Mouse (Mus musculus) CD8-positive naive resting alpha-beta T cell, adult 2 months (primary cell): ENCODE results near the gene Ruvbl2.

Source experiments
- DNase-seq, 2 experiments: peaks; one replicate each; pipeline ENCODE4 v3.0.0; 2022; ENCODE audit warnings: low read depth in 2 of 2, low spot score in 2 of 2

Gene Ruvbl2

DNA sequence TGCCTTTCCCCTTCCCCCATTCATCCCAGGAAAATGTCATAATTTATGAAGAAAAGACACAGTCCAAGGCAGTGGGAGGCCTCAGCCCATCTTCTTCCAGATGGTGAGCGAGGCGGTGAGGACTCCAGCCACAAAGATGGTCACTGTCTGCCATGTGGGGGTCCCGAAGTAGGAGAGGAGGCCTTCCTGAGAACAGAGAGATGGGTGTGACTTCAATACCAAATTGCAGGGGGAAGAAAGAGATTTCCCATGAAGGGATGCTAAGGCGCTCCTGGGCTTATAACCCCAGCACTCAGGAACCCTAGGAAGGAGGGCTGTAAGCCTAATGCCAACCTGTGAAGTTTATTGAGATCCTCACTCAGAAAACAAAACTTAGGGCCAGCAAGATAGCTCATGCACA is 23.9 kb upstream of the Ruvbl2 start:
- DNase-seq, result no peak

DNA sequence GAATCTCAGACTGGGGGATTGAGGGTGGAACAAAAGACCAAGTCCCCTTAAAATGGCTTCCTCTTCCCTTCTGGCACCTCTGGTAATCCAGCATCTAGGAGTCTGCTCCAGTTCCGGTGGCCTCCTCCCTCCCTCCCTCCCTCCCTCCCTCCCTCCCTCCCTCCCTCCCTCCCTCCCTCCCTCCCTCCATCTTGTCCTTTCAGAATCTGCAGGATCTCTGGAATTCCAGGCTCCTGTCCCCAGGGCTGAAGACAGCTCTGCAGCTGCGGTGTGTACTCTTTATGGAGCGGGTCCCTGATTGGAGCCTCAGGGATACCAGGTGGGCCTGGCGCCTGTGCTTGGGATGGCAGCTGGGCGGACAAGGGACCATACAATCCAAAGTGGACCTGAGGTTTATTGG is 23.4 kb upstream of the Ruvbl2 start:
- DNase-seq, result no peak

DNA sequence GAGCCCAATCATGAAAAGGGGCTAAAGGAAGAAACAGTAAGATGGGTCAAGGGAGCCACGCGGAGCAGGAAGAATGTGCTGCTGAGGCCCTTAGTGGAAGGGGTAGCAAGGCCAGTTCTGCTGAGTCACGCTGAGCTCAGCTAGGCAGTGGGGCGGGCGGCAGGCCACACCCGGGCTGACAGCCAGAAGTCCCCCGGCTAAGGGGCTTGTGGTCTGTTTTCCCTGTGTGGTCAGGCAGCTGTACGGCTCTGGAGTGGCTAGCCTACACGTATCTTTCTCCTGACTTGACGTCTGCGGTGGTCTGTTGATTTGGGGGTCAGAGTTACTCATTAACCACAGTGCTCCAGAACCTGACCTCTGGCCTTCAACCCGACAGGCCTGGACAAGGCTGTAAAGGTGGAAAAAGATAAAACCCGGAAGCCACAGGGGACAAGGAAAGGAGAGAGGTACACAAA is 23.0 kb upstream of the Ruvbl2 start:
- no peak for DNase-seq

DNA sequence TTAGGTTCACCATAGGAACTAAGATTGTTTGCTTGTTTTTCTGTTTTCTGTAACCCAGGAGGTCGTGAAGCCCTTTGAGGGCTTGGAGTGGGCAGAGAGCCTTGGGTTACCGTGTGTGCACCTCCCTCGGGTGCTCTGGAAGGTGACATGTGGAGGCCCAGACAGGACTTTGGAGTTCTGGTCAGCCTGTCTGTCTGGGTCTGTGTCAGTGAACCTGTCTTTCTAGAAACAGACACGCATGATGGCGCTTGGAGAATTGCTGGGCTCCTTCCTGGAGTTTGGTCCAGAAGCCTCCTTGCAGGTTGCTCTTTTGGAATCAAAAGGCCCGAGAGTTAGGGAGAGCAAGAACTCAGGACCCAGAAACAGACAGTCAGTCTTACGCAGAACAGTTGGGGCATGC is 22.5 kb upstream of the Ruvbl2 start:
- no peak for DNase-seq

DNA sequence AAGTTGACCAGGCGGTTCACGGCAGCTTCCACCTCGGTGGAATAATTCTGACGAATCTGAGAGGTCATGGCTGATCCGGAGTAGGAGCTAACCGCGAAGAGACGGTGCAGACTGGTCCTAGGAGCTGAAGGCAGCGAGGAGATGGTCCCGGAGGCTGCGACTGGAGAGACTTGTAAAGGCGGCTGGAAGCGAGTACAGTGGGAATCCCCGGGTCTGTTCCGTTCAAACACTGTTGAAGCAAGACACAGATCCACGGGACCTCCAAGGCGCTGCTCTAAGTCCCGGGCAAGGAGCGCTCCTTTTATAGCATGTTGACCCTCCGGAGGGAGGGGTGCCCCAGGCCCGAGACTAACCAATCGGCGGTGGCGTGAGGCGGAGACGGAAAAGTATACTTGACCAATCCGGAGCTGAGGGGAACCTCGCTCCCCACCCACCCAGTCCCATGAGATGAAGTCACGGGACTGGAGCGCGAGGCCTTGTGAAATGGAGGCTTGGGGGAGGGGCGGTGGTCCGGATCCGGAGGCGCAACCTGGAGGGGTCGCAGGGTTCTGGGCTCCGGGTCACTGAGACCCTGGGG is 21.8 kb upstream of the Ruvbl2 start, which contains the start of gene Ftl1:
Ftl1 (minus strand) TSS at position 321 of the 577 bp plus-strand sequence.
- DNase-seq, result peak; percentile 88 to 89

DNA sequence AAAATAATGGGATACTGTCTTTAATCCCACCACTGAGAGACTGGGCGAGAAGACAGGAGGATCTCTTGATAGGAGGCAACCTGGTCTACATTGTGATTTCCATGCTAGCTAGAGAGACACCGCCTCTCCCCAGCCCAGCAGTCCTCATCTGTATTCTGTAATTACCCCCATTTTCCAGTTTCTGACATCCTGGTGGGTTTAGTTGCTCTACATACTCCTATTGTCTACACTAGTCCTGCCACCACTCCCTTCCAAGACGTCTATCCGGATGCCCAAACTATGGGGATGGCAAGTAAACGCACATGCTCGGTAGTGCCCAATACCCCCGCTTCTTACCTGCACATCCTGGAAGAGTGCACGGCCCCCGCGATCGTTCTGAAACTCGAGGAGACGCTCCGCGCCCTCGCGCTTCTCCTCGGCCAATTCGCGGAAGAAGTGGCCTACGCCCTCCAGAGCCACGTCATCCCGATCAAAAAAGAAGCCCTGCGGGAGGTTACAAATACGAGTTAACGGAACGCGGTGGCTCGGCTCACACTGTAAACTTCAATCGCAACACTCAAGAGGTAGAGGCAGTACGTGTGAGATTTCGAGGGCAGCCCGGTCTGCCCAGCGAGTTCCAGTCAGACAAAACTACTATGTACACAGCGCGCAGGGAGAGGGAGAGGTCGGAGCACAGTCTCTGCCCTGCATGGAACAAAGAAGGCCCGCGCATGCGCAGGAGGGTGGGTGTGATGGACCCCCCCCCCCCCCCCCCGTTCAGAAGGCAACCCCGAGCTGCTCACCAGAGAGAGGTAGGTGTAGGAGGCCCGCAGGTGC is 21.1 kb upstream of the Ruvbl2 start:
- peak; percentile 60 to 70 for DNase-seq

DNA sequence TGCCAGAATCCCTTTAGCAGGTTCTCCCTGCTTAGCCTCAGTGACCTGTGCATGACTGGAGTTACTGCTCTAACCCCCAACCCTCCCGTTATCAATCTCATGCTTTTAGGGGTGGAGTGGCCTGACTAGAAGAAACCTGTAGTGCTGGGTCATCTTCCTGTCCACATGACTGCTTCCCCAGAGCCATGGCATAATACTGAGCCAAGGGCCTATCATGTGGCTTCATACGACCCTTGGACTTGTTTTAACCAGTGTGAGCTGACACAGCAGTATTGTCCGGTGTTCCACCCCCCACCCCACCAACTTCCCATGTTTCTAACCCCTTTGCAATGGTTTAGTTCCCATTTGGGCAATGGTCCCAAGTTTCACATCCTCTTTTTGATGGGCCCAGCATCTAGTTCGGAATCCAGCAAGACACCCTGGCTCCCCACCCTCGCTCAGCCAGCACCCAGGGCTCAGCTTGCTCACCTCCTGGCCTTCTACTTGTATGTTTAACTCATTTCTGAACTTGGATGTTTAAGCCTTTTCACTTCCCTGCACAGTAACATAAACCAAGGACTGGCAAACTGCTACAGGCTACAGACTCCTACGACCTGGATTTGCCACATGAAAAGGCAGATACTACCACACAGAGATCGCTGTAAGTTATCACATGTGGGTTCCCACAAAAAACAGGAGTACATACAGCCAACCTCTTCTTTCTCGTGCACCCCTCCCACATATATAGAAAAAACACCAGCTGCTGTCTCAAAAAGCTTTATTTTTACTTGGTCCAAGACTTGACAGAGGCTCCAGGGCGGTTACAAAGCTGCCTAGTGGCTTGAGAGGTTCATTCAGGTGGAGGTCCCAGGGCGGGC is 19.5 kb upstream of the Ruvbl2 start:
- no peak for DNase-seq

DNA sequence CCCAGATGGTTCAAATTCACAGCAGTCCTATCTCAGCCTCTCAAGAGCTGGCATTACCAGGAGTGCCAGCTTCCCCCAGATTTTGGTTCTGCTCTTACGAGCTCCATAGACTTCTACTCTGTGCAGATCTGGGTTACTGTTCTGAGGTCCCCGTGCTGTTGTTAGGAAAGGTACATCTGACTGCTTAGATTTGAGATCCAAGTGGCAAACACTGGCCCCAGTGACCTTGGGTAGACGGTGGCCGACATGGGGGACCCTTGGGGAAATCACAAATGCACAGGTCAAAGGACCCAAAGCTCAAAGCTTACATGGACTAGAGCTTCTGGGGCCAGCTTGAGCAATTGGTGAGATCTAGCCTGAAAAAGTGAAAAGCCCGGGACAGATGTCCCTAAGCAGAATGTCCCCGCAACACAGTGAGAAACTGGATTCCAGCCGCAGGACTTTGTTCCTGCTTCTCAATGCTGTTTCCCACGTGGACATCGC is 18.9 kb upstream of the Ruvbl2 start:
- no peak for DNase-seq

DNA sequence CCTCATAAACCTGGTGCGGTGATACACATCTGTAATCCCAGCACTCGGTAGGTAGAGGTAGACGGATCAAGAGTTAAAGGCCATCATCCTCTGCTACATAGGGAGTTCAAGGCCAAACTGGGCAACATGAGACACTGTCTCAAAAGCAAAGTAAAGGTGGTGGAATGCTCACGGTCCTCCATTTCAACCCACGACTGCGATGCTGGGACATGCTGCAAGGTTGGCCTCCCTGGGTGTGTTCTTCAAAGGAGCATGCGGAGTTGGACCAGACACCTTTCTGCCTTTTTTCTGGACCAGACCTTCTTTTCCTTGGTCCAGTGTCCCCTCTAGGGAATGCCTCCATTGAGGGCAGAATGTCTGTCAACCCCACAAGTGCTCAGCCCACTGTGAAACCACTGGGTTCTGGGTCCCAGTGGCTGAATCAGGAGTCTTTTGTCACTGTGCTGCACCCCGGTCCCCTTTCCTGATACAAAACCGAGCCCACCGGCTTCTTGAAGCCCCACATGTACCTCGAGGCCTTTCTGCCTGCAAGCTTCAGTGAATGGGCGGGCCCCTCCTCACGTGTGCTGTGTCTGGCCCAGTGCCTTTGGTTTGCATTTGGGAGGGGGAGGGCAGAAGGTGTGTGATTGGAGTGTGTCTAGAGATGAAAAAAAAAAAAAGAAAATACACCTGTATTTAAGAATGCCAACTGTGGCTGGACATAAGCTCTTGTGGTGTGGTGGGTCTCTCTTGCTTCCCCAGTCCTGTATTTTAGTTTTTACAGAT is 18.2 kb upstream of the Ruvbl2 start:
- DNase-seq, result no peak

DNA sequence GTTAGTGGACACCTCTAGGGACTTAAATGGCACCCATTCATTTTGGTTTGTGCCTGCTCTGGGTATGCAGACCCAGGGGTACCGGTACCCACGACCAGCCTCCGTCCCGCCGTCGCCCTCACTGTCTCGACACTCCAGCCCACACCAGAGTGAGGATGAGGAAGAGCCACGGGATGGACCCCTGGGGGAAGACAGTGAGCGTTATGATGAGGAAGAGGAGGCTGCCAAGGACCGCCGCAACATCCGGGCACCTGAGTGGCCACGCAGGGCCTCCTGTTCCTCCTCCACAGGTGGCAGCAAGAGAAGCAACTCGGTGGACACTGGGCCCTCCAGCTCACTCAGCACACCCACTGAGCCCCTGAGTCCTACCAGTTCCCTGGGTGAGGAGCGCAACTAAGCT is 17.1 kb upstream of the Ruvbl2 start:
- DNase-seq, result no peak

DNA sequence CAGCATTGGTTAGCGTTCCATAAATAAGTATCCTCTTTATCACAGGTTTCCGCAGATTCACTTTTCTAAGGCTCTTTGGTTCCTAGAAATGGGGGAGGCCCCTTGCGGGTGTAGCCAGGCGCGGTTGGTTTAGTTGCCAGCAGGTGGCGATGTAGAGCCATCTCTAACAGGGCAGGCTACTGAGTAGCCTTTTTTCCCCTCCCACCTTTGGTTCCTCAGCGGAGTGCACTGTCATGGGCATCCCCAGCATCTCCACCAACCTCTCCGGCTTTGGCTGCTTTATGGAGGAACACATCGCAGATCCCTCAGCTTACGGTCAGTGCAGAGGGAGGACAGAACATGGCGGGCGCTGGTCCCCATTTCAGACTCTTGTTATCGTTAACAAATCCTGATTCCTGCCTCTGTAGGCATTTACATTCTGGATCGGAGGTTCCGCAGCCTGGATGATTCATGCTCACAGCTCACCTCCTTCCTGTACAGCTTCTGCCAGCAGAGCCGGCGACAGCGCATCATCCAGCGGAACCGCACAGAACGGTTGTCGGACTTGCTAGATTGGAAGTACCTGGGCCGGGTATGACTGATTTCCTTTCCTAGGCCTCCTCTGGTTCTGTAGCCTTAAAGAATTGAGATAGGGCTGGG is 13.6 kb upstream of the Ruvbl2 start:
- DNase-seq, result peak; percentile 78 to 87

DNA sequence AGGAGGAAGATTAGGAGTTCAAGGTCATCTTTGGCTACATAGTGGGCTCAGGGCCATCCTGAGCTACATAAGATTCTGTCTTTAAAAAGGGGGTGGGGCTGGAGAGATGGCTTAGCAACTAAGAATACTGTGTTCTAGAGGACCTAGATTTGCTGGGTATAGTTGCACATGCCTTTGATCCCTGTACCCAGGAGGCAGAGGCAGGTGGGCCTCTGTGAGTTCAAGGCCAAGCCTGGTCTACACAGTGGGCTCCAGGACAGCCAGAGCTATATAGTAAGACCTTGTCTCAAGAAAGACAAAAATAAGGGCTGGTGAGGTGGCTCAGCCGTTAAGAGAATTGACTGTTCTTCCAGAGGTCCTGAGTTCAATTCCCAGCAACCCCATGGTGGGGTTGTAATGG is 12.1 kb upstream of the Ruvbl2 start:
- DNase-seq, result no peak

DNA sequence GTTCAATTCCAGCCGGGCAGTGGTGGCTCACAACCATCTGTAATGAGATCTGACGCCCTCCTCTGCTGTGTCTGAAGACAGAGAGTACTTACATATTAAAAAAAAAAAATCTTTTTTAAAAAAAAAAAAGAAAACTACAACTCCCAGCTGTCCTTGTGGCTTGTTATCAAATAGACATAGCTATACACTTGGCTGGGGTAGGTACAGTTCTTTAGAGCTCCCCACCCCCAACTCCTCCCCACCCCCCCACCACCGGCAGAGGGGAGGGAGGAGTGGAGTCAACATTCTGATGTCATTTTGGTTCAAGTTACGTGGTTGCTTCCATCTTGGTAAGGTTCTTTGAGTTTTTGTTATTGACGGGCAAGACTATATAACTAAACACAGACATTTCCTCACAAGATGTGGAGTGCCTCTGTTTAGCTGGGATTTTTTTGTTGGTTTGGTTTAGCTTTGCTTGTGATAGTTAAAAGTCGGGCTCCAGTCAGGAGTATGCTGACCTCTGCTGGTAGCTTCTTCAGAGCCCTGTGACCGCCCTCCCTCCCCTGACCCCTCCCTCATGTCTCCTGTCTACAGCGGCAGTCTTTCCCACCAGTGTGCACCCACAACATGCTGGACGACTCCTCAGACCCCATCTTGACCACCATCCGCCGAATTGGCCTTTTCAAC is 9.6 kb upstream of the Ruvbl2 start:
- DNase-seq, result no peak

DNA sequence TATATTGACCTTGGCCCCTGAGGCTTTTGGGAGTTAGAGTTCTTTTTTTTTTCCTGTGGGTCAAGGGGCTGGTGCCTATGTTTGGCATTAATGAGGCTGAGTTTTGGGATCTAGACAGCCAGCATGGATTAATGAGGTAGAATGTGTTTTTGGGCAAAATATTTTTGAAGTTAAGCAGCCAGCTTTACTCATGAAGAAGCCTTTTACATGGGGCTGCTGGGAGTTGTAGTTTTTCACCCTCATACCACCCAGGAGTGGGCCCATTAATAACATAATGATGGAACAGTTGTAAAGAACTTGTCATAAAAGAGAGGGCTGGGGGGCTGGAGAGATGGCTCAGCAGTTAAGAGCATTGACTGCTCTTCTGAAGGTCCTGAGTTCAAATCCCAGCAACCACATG is 8.7 kb upstream of the Ruvbl2 start:
- no peak for DNase-seq

DNA sequence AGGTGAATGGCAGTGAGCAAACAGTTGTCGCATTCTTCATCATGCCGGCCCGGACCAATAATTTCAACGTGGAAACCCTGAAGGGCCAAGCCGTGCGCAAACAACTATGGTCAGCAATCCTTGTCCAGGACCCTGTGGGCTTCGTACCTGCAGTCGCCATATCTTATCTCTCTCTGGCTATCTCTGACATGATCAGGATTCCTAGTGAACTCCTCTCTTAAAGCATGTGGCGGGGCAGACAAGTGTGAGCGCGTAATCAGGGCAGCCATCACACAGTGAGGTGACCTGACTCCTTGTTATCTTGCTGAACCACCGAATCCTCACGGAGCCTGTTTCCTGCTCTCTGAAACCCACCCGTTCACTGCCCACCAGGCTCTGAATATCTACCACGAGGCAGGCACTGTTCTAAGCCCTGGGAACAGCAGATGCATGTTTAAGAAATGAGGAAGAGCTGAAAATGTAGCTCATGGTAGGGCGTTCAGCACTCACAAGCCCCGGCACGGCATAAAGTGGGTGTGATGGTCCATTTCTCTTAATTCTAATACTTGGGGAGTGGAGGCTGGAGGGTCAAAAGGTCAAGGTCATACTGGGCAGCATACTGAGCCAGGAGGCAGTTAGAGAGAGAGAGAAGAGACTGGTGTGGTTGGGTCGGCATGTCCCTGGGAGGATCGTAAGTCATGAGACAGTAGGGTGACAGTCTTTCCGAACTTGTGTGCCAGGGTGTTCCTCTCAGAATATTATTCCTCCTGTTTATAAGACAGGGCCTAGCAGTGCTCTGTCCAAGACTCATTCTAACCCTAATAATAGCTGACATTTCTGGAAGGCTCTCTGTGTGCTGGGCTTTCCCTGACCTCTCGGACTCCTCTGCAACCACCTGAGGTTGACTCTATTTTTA is 5.9 kb upstream of the Ruvbl2 start:
- no peak for DNase-seq

DNA sequence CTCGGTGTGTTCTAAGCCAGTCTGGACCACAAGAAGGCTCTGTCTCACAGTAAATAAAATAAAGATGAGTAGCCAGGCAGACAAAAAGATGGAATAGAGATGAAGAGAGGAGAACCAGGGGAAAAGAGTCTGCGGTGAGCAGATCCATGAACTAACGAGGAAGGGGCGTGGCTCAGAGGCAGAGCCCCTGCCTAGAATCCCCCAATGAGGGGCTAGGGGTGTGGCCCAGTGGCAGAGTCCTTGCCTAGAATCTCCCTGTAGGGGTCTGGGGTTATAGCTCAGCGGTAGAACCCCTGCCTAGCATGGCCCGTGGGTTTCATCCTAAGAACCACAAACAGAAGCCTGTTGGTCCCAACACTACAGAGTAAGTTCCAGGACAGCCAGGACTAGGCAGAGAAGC is 850 bp downstream of the Ruvbl2 start:
- no peak for DNase-seq

DNA sequence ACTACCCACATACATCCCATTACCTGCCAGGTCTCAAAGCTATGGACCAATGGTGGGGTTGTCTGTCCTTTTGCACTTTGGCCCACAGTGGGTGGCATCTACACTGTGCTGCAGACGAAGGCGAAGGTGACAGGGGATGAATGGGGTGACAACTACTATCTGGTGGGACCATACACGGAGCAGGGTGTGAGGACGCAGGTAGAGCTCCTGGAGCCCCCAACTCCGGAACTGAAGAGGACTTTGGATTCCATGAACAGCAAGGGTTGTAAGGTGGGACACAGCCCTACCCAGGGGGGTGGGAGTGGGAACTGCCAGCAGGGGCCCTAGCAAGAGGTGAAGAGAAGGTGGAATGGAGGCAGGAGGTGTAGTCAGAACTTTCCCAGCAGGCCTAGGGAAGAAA is 1.5 kb downstream of the Ruvbl2 start:
- no peak for DNase-seq

DNA sequence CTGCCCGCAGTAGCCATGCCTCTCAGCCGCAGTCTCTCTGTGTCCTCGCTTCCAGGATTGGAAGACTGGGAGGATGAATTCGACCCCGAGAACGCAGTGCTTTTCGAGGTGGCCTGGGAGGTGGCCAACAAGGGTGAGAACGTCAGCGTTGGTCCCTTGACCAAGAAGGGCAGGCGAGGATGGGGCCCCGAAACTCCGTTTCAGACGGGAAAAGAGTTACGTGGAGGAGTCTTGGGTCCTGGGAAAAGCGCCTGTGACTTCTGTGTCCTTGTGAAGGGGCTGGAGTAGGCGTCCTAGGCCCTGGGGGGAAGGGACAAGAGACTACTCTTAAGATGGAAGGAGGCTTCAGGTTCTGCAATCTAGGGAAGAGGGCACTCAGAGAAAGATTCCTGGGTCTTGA is 2.9 kb downstream of the Ruvbl2 start:
- DNase-seq, result no peak
